Mouse (Mus musculus): ENCODE data around the gene Susd1.

Gene Susd1

GRCm38 (mm10) chr4:59282699-59283487 lies 155.5 kb downstream of the Susd1 start:
- DNase-seq (ENCODE audit: low spot score): no peak

GRCm38 (mm10) chr4:59282137-59282536 lies 156.3 kb downstream of the Susd1 start:
- no peak for DNase-seq (ENCODE audit: low spot score)

- no peak for DNase-seq (ENCODE audit: low spot score)
Observed at GRCm38 (mm10) chr4:59280876-59281275, 157.6 kb downstream of the Susd1 start.

- no peak for DNase-seq (ENCODE audit: low spot score)
Observed at GRCm38 (mm10) chr4:59279111-59279510, 159.3 kb downstream of the Susd1 start.

GRCm38 (mm10) chr4:59278410-59278809 lies 160.0 kb downstream of the Susd1 start:
- DNase-seq (ENCODE audit: low spot score): no peak

GRCm38 (mm10) chr4:59277958-59278357 lies 160.5 kb downstream of the Susd1 start:
- DNase-seq (ENCODE audit: low spot score): no peak

GRCm38 (mm10) chr4:59275956-59276355 lies 162.5 kb downstream of the Susd1 start:
- DNase-seq (ENCODE audit: low spot score): no peak

- DNase-seq (ENCODE audit: low spot score): no peak
Observed at GRCm38 (mm10) chr4:59275494-59275893, 162.9 kb downstream of the Susd1 start.

GRCm38 (mm10) chr4:59274136-59274535 lies 164.3 kb downstream of the Susd1 start:
- no peak for DNase-seq (ENCODE audit: low spot score)

GRCm38 (mm10) chr4:59273342-59273741 lies 165.1 kb downstream of the Susd1 start:
- no peak for DNase-seq (ENCODE audit: low spot score)

GRCm38 (mm10) chr4:59265631-59266030 lies 172.8 kb downstream of the Susd1 start:
- DNase-seq (ENCODE audit: low spot score): no peak

GRCm38 (mm10) chr4:59265182-59265581 lies 173.3 kb downstream of the Susd1 start:
- DNase-seq (ENCODE audit: low spot score): no peak

Data from urinary bladder, postnatal 10 days (tissue).